Mouse (Mus musculus) large intestine, adult 2 months (tissue): ENCODE measurements around the gene Tns2. TPM values are rescaled to one million over a fixed set of nuclear protein-coding genes. Genes with fewer than 3 reads are reported as not detected.
"Not testable (repeated sequence)": the region's sequence is repeated elsewhere in the genome, so short reads cannot be mapped to it uniquely, and the experiment has no call there.

Experiments used
- DNase-seq: peaks from one replicate; pipeline ENCODE4 v3.0.0-alpha.2; 2012; ENCODE audit warnings: low read depth, low spot score
- WGBS: fragments of 180-500 bp; shearing (Covaris S2); methylation state at CpG from one replicate; pipeline ENCODE4 v1.1.7; 2018; 5-methylcytosine and 5-hydroxymethylcytosine counted together
- polyA plus RNA-seq: library from polyadenylated mRNA; depleted of rRNA; stranded (reverse); fragments of >200 nt; gene quantifications from 2 replicates; pipeline ENCODE4 v1.2.3, GENCODE M21; 2012

Gene Tns2
- polyA plus RNA-seq, 1 experiment = 45.5 TPM

- no peak for DNase-seq
Measured at GRCm38 (mm10) chr15:102133314-102133713, 33.1 kb downstream of the Tns2 start.

DNA sequence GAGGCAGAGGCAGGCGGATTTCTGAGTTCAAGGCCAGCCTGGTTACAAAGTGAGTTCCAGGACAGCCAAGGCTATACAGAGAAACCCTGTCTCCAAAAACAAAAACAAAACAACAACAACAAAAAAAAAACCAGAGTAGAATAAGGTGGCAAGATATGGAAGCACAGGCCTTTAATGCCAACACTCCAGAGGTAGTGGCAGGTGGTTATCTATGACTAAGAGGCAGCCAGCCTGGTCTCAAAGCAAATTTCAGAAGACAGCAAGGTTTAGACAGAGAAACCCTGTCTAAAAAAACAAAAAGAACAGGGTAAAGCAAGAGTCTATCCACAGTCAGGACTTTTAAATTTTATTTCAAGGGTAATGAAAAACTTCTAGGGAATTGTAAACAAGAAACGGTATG is 34.5 kb downstream of the Tns2 start:
- 50% methylated on average over 2 of the region's 2 CpGs for WGBS
- no peak for DNase-seq

More at GRCm38 (mm10) chr15:102133314-102133713, 33.1 kb downstream of the Tns2 start:
- WGBS = 82% methylated on average over 9 of the region's 9 CpGs

- WGBS = 1% methylated on average over 35 of the region's 35 CpGs
- DNase-seq = no peak
Measured at GRCm38 (mm10) chr15:102135522-102136128, 35.4 kb downstream of the Tns2 start.

DNA sequence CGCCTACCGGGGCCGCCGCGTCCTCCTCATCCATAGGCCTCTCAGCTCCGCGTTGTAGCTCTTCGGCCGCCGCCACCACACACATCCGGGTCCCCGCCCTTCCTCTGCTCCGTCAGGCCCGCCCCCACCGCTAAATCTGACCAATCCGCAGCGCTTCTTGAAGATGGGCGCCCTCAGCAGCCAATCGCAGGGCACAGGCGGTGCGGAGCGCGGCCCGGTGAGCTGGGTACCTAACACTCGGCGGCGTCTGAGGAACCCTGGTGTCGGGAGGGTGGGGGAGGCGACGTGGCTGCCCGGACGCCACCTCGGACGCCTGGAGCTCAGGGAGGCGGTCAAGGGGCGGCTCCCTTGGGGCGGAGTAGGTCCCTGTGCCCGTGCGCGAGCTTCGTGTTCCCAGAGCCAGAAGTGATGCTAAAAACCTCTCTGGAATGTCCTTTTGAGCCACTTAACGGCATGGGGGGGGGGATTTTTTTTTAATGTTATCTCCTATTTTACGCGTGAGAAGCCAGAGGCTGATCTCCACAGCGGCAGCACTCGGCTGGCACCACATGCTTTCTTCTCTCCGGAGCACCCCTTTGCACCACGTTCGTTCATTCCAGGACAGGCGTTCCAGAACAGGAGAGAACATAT is 36.0 kb downstream of the Tns2 start, which contains the start of gene Spryd3:
Gene Spryd3 (minus strand): TSS at position 106 of the 630 bp plus-strand sequence.
- peak; percentile 89 for DNase-seq
- under 1% methylated on average over 50 of the region's 50 CpGs for whole genome bisulfite sequencing

GRCm38 (mm10) chr15:102141120-102141519 is 40.9 kb downstream of the Tns2 start:
- 93% methylated on average over 5 of the region's 5 CpGs for WGBS
- no peak for DNase-seq

GRCm38 (mm10) chr15:102142914-102143912 is 43.0 kb downstream of the Tns2 start:
- WGBS = 35% methylated on average over 23 of the region's 23 CpGs
- no peak for DNase-seq

DNA sequence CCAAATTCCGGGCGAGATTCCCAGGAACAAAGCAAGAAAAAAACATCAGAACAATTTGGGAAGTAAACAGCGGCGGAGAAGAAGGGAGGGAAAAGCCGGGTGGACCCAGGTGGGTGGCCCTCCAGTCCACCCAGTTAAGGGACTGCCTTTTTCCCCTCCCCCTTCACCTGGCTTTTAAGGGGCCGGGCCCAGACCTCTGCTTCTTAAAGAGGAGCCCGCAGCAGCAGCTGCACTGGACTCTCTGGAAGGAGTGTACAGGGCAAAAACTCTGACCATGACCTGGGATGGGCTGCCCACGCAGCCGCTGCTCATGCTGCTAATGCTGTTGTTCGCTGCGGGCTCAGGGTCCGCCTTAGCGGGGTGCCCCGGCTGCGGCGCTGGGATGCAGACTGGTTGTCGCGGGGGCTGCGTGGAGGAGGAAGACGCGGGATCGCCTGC is 44.1 kb downstream of the Tns2 start, which contains the start of gene Igfbp6:
Gene Igfbp6 (plus strand): TSS at position 89 of the 438 bp plus-strand sequence.
- no peak for DNase-seq
- 45% methylated on average over 22 of the region's 22 CpGs for WGBS

DNA sequence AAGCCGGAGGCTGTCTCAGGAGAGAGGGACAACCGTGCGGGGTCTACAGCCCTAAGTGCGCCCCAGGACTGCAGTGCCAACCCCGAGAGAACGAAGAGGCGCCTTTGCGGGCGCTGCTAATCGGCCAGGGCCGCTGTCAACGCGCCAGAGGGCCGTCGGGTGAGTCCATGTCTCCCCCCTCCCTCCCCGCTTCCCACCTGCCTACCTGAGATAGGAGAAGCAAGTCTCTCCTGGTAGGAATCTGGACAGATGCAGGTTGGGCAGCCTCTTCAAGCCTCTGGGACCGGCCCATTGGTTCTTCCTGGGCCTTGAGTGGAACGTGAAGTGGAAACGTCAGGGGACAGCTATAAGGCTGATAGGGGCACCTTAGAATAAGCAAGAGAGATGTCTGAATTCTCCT is 44.5 kb downstream of the Tns2 start:
- 44% methylated on average over 19 of the region's 19 CpGs for WGBS

GRCm38 (mm10) chr15:102145330-102145729 is 45.1 kb downstream of the Tns2 start:
- no peak for DNase-seq
- WGBS = 77% methylated on average over 10 of the region's 10 CpGs

More for the DNA sequence above, 44.5 kb downstream of the Tns2 start:
- DNase-seq = no peak

GRCm38 (mm10) chr15:102146089-102146488 is 45.9 kb downstream of the Tns2 start:
- 89% methylated on average over 5 of the region's 5 CpGs for WGBS

DNA sequence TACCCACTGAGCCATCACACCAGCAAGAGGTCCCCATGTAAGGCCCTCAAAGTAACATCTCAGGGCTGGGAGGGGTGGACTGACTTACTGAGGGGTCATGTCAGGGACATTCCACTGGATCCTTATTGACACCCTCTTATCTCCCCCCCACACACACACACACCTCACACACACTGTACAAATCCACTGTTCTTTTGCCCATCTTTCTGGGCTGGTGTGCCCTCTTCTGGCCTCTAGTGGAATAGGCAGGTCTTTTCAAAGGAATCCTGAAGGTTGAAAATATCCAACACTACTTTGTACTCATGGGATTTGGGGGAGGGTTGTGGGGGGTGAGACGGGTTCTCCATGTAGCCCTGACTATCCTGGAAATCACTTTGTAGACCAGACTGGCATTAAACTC is 46.7 kb downstream of the Tns2 start:
- no peak for DNase-seq
- 0% methylated on average over 1 of the region's 1 CpGs for WGBS

More at GRCm38 (mm10) chr15:102146089-102146488, 45.9 kb downstream of the Tns2 start:
- DNase-seq = no peak

DNA sequence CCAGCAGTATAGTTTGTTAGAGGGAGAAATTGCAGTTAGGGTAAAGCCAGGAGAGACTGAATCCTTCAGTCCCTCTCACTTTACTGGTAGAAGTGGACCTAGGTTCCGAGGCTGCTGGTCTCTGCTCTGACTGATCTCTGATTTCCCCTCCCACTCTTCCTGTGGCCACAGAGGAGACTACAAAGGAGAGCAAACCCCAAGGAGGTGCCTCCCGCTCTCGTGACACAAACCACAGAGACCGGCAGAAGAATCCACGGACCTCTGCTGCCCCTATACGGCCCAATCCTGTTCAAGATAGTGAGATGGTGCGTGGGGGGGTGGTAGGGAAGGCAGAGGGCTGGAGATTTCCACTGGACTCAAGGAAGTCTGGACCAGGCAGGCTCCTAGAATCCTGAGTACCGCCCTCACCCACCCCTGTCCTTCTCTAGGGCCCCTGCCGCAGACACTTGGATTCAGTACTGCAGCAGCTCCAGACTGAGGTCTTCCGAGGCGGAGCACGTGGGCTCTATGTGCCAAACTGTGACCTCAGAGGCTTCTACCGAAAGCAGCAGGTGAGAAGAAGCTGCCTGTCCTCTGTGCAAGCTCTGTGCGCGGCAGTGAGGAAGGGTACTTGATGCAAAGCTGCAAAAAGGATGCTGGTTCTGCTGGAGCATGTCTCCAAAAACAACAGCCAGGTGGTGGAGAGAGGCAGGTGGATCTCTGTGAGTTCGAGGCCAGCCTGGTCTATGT is 47.6 kb downstream of the Tns2 start:
- WGBS = 74% methylated on average over 16 of the region's 16 CpGs
- no peak for DNase-seq

DNA sequence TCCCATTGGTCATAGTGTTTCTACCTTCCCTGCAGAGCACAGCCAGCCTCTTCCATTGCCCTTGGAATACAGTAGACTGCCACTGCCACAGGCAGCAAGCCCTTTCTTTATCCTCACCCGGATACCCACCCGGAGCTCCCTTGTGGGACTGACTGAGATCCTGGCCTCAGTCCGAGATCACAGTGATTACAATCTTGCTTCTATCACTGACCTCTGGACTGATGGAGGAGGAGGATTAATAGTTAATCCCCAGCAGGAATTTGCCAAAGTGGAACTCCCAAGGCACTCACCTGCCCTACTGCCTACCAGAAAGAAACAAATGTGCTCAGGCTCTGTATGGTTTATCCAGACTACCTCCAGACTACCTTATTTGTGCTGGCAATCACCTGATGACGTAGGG is 49.3 kb downstream of the Tns2 start:
- 36% methylated on average over 4 of the region's 4 CpGs for WGBS
- no peak for DNase-seq

- WGBS = 17% methylated on average over 20 of the region's 20 CpGs
- no peak for DNase-seq
Measured at GRCm38 (mm10) chr15:102150301-102151135, 50.3 kb downstream of the Tns2 start, which contains the start of gene Soat2. TSS of gene Soat2 (plus strand) at chr15:102150526.

DNA sequence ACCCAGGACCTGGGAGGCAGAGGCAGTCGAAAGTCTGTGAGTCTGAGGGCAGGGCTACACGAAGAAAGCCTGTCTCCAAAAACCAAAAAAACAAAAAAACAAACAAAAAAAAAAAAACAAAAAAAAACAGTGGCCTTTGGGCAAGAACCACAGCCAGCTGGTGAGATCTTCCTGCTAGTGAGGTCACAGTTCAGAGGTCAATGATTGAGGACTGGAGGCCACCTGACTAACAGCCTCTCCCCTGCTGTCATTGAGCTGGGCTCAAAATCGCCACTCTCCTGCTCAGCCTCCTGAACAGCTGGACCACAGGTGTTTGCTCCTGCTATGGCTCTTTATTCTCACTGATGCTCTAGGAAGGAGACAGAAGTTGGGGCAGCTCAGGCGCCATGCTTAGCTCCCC is 52.4 kb downstream of the Tns2 start:
- 53% methylated on average over 4 of the region's 4 CpGs for WGBS
- no peak for DNase-seq

DNA sequence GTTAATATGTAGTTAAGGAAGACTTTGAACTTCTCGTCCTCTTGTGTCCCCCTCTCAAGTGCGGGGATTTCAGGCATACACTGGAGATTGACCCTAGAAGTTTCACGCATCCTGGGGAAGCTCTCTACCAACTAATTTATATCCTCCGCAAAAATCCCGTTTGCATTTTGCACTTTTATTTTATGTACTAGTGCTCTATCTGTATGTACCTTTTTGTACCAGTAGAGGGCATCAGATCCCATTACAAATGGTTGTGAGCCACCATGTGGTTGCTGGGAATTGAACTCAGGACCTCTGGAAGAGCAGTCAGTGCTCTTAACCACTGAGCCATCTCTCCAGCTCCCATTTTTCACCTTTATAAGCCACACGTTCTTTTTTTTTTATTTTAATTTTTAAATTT is 54.8 kb downstream of the Tns2 start:
- DNase-seq = not testable (repeated sequence)
- 92% methylated on average over 6 of the region's 6 CpGs for WGBS

GRCm38 (mm10) chr15:102156836-102157235 is 56.6 kb downstream of the Tns2 start:
- 63% methylated on average over 20 of the region's 20 CpGs for WGBS
- DNase-seq = no peak

DNA sequence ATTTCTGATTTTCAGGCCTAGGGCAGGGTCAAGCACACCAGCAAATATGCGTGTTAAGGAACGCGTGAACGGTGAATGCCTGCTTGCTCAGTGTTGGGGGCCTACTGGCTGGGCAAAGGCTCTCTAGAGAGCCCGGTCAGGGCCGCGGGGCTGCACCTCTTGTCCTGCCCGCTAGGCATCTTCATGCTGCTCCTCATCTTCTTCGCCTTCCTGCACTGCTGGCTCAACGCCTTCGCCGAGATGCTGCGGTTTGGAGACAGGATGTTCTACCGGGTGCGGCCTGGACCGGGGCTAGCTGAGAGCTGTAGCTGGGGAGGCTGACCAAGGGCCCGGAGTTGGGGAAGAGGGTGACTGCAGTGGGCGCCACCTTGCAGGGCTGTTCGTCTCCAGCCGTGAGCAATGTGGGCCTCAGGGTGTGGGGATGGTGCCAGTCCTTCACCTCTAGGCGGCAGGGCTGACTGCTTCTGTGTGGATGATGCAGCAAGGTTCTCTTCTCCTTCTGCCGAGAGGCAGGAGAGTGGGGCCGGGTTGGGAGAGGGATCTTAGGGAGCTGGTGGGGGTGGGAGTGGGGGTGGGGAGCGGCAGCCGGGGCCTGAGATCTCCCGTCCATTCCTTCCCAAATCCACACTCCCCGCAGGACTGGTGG is 60.3 kb downstream of the Tns2 start:
- no peak for DNase-seq
- WGBS = 78% methylated on average over 27 of the region's 27 CpGs
